Mouse (Mus musculus): Measurements from ENCODE around the gene Lmod2. TPM values are rescaled to one million over a fixed set of nuclear protein-coding genes. Genes with fewer than 3 reads are reported as not detected.

The Lmod2 gene
- not detected in 2 replicates for total RNA-seq (2015; ENCODE audit: low replicate concordance)
- total RNA-seq (2017; ENCODE audit: low replicate concordance) = not detected in 2 replicates

DNA sequence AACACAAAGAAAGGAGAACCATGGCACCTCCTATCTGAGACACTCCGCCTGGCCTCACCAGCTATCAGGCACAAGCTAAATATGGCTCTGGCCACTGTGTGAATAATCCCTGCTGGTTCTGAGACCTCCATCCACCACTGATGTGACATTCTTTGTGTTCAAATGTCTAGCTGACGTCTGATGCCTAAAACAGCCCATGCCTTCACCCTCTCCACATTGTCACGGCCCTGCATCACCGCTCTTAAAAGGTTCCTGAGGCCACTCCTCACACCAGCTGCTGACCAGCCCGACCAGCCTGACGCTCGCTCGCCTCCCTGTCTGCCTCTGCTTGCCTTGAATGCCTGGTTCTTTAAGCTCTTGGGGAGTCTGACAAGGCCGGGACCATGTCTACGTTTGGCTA, at the start of gene Lmod2:
Lmod2 (plus strand) TSS at position 263 of the 400 bp plus-strand sequence.
- no peak for ATAC-seq (replicated peaks; ENCODE audit: low FRiP score, poor library complexity, severe bottlenecking)

DNA sequence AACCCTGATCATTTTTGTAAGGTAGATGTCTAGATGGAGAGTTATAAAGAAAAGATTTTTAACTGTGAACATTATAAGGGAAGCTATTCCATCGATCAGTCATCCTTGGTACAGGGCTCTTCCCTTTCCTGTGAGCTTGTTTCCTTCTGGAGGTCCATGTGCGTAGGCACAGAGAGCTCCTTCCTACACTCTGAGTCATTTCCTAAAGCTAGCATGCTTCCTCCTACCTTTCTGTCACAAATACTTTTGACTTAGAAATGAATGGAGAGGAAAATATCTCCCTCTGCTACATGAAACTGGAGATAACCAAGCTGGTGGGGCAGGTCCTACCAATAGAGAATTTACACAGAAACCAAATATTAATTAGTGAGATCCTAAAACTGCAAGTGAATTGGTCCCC, 47.8 kb upstream of the Lmod2 start:
- no peak for ATAC-seq (replicated peaks; ENCODE audit: low FRiP score, poor library complexity, severe bottlenecking)

DNA sequence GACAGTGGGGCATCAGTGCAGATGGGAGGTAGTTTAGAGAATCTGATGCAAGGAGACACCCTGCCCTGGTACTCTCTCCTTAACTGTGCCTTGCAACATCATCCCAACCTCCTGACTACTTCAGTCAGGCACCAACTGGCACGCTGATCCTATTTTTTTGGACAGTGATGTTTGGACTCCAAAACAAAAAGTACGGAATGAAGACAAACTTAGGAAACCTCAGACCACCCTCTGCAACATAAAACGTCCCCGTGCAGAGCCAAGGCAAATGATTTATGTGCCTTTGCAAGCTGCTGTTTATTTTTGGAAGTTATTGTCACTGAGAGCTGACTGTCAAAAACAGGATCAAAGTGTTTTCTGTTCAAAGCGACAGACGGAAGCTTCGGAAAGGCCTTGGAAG, 45.5 kb upstream of the Lmod2 start:
- ATAC-seq (replicated peaks; ENCODE audit: low FRiP score, poor library complexity, severe bottlenecking) = no peak

DNA sequence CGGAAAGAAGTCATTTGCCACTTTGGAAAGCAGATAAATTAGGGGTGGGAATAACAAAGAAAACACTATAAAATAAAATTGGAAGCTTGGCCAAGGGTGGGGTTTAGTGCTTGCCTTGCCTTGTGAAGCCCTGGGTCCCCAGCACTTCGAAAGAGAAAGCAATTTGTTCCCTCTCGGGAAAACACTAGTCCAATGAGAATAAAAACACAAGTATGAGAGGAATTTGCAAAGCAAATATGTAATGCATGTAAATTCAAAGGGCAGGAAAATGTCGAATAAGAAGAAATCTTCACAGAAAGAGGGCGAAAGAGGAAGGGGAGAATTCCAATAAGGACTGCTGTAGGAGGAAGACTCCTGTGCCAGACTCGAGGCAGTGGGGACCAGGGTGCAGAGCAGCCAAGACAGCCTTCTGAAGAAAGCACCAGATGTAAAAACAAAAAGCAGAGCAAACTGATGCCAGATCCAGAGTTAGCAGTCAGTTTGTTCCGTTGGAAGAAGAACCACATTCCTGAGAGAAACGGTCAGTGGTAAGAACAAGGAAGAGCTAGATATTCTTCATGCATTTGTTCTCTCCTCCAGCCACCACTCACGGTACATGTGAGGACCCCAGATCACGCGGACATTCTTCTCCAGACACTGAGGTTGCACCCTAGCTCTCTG, 43.0 kb upstream of the Lmod2 start:
- no peak for ATAC-seq (replicated peaks; ENCODE audit: low FRiP score, poor library complexity, severe bottlenecking)

DNA sequence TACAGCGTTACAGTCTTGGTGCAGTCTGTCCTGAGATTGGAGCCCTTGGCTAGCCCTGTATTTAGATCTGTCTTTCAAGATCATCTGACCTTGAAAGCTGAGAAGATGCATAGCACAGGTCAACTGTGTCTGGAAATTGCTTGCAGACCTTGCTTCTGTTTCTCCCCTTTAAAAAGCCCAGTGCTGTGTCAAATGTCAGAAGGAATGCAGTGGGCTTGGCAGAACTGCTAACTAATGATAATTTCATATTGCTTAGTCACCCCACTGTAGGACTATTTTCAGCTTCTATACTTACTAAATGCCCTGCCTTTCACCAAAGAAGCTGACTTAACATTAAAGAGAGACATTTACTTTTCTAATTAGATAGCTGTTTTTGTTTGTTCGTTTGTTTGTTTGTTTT, 42.1 kb upstream of the Lmod2 start:
- ATAC-seq (replicated peaks; ENCODE audit: low FRiP score, poor library complexity, severe bottlenecking) = no peak

DNA sequence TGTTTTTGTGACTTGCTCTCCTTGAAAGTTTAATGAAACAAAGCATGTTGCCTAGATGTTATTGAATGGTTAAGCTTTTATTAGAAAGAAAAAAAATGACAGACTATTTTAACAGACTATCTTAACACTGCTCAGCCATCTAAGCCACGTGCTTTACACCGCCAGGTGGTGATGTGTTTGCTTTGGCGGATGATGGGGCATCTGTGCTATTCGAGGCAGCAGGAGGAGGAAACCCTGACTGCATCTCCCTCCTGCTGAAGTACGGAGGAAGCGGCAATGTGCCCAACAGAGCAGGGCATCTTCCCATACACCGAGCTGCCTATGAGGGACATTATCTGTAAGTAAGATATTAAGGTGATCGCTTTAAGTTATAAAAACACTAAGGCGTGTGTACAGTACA, 33.5 kb upstream of the Lmod2 start:
- ATAC-seq (replicated peaks; ENCODE audit: low FRiP score, poor library complexity, severe bottlenecking) = no peak

DNA sequence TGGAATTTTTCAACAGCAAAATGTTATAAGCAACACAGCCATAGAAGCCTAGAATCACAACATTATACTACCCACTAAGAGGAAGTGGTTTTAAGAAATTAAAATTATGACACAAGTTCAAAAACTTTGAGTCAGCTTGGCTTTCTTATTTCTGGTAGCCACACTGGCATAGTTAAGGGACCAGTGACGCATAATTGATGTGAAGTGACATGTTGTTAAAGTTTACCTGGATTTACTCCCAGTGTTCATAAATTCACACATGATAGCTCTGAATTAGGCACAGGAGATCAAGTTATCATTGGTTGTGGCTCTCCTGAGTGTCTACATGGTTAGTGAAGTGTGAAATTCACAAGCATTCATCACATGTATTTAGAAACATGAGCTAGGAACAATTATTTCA, 32.7 kb upstream of the Lmod2 start:
- no peak for ATAC-seq (replicated peaks; ENCODE audit: low FRiP score, poor library complexity, severe bottlenecking)

DNA sequence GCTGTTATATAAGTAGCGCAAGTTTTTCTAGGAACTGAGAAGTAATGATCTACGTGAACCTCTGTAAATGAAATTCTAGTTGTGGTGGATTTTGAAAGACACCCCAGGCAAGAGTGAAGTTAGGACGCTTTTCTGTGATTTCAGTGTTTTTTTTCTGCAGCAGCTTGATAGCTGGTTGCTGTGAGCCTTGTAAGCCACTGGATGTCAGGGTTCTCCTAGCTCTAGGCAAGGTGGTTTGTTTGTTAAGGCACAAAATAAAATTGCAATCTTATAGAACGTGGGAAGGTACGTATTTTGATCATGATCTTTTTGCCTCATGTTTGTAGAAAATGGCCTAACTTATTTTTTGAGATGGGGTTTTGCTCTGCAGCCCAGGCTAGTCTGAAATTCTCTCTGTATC, 28.6 kb upstream of the Lmod2 start:
- no peak for ATAC-seq (replicated peaks; ENCODE audit: low FRiP score, poor library complexity, severe bottlenecking)

DNA sequence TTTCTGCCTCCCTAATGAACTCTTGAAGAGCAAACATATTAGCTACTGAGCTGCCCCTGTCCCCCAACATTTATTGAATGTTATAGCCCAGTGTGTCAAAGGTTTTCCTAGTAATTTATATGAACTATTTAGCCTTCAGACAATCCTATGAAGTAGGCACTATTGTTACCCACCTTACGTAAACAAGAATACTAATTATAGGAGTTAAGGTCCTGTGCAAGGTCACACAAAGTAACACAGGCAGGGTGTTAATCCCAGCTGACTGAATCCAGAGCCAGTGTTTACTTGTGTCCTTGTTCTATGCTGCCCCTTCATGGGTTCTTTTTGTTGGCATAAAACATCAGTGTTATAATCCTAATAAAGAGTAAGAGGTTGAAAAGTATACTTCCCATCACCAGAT, 27.9 kb upstream of the Lmod2 start:
- no peak for ATAC-seq (replicated peaks; ENCODE audit: low FRiP score, poor library complexity, severe bottlenecking)

DNA sequence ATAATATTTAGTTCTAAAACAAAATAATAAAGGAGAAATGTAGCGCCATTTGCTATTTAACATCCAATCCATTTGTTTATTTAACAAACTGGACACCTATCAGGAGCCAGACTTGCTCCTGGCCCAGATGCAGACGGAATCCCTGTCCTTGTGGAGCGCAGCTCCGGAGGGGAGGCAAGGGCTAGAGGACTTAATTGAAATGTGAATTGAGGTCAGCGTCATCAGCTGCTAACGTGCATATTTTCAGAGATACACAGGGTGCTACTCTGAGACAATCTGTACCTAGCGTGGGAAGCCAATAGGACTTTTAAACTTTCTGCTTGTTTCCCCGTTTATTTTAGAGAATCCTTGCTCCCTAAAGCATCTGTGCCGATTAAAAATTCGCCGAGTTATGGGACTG, 27.3 kb upstream of the Lmod2 start:
- ATAC-seq (replicated peaks; ENCODE audit: low FRiP score, poor library complexity, severe bottlenecking) = no peak

DNA sequence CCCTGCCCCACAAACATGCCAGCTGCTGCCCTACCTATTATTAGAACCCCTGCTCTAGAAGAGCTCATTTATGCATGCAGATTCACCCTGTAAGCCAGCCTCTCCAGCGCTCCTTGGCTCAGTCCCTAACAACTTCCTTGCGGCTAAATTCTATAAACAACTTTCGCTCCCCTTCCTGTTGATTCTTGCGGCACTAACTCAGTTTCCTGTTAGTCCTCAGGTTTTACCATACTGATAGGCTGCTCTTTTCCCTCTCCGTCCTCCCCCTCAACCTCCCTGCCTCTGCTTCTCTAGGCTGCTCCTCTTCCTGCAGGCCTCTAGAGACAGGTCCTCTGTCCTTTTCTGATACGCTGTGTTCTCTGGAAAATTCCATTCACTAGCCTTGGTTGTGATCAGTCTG, 26.4 kb upstream of the Lmod2 start:
- ATAC-seq (replicated peaks; ENCODE audit: low FRiP score, poor library complexity, severe bottlenecking) = no peak

DNA sequence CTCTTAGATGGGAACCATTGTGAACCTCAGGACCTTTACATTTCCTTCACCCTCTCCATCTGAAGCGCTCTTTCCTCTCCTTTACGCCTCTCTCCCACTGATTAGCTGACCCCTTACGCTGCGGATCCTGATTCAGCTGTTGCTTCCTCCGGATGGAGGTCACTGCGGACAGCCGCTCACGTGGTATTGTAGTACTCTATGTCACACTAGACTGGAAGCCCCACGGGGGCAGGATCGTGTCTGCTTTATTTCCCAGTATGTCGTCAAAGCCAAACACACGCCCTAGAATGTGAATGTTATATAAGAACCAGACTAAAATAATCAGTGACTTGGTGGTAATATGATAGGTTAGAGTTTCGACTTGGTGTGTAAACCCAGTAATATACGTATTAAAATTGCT, 25.1 kb upstream of the Lmod2 start:
- ATAC-seq (replicated peaks; ENCODE audit: low FRiP score, poor library complexity, severe bottlenecking) = no peak

DNA sequence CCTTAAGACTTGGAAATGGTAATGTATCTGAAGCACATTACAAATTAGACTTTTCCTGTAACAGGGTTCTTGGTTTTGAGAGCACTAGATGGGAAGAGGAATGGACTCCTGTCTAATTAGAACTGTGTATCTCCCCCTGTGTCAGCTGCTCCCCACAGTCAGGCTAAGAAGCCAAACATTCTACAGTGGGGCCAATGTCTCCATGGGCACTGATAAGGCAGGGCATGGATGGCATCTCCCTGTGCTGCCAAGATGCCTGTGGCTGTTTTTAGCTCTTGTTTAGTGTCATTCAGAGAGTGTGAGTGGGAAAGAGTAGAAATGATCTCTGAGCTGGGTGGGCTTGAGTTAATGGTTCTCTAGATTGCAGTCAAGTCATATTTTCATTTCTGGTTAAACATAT, 24.2 kb upstream of the Lmod2 start:
- no peak for ATAC-seq (replicated peaks; ENCODE audit: low FRiP score, poor library complexity, severe bottlenecking)

DNA sequence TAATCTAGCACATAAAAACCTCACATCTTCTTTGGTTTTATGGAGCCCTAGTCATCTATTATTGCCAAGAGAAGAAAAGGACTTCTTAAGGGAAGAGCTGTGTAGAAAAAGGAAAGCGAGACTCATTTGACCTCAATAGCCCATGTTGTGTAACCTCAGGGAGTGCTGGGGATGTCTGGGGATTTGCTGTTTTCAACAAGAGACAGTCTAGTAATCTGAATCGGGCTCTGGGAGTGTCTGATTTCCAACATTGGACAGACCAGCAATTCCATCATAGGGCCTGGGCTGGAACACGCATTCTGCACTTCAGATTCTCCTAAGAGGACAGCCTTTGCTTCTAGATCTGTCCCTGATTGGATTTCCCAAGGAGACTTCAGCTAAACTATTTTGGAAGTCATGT, 14.1 kb upstream of the Lmod2 start:
- ATAC-seq (replicated peaks; ENCODE audit: low FRiP score, poor library complexity, severe bottlenecking) = no peak

DNA sequence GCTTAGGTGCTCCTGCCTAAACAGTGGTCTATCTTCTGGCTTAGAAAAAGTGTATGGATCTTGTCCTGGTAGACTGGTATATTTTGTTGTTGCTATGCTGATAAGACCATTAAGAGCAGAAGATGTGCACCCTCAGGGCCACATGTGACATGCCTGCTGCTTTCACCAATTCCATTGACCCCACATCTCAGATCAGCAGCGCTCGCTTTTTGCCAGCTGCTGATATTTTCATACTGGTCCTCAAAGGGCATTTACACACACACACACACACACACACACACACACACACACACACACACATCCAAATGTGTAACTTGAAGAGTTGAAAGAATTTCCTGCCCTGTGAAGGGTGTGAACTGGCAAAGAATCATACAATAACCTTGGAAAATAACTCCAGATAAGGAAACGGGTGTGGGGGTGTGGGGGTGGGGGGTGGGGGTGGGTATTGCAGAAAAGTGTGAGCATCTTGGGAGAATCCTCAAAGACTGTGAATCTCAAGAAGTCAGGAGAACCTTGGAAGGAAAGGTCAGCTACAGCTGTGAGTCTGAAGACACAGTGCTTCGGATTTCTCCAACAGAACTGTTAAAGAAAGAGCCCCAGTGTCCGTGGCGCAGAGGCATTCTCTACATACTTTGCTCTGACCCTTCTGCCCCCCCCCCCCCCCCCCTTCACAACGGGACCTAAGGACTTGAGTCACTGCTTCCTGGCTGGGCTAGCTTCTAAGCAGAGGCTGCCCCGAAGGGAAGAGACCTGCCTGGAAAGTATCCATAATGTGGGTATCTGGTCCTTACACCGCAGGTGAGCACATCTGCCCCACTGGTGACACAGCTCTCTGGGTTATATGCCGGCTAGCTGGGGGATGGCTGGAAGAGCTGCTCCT, 11.9 kb upstream of the Lmod2 start:
- ATAC-seq (replicated peaks; ENCODE audit: low FRiP score, poor library complexity, severe bottlenecking) = no peak

DNA sequence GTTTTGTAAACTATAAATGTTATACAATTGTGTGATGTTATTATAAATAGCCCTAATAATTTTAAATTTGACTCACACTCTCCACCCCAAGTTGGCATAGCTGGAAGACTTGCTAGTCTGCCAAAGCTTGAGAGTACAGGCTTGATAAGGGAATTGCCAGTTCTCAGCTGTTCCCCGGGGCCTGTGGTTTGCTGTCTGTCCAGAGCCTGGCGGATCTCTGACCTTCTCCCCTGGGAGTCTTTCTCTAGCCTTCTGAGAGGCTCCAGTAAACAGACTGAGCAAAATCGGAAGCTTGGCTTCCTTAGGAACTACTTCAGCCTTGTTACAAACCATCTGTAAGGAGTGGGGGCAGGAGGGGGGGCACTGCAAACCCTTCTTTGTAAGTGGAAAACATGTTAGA, 10.7 kb upstream of the Lmod2 start:
- ATAC-seq (replicated peaks; ENCODE audit: low FRiP score, poor library complexity, severe bottlenecking) = no peak

DNA sequence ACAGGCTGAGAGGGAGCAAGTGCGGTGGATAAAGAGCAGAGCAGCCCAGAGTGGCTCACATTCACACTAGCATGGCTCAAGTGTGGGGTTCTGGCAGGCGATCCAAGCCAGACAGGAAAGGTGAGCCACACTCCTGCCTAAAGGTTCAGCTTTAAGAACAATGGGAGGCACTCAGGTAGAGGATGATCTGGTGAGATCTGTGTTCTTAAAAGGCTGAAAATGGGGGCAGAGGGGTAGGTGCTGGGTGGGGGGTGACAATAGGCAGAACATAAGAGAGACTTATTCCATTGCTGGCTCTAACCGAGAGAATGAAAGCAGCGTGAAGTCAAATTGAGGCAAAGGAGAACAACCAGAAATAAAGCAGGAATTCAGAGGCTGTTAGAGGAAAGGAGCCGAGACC, 7.3 kb upstream of the Lmod2 start:
- ATAC-seq (replicated peaks; ENCODE audit: low FRiP score, poor library complexity, severe bottlenecking) = no peak

DNA sequence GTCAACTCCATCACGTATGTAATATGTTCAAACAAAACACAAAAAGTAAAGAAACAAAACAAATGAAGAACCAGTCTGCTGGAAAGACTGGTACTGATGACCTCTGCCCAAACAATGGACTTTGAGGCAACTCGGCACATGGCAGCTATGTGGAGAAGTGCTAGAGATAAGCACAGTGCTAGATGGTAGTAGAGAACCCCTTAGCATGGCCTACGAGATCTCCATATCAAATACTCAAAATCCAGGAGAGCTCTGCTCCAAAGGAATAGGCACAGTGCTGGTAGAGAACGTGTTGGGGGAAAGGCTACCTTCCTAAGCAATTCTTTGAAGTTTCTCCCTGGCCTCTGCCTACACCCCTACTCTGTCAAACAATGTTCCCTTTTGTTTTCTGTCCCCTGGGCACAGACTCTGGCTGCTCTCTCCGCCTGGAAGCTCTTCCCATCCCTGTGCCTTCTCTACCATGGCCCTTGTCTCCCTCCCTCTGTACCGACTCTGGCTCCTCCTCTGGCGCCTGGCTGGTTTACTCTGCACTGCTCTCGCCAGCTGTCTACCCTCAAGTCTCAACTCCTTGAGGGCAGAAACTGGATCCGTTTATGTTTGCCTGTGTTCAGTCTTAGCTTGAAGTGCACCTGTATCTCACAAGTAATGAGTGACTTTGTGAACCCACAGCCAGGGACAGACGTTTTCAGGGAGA, 5.9 kb upstream of the Lmod2 start:
- ATAC-seq (replicated peaks; ENCODE audit: low FRiP score, poor library complexity, severe bottlenecking) = no peak

DNA sequence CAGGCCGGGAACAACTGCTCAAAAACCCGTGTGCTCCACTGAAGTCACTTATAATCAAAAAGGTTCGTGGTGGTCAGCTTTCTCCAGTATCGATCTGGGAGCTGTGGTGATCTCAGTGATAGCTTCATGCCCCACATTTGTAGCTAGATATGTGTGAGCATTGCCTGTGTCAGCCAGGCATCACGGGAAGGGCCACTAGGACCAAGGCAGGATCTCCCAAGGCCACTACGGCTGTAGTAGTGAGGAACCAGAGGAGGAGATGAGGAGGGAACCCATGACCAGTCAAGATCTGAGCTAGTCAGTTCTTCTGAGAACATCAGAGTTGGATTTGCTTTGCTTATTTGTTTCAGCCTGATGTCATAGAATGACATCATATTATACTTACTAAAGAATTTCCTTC, 1.6 kb downstream of the Lmod2 start:
- no peak for ATAC-seq (replicated peaks; ENCODE audit: low FRiP score, poor library complexity, severe bottlenecking)

DNA sequence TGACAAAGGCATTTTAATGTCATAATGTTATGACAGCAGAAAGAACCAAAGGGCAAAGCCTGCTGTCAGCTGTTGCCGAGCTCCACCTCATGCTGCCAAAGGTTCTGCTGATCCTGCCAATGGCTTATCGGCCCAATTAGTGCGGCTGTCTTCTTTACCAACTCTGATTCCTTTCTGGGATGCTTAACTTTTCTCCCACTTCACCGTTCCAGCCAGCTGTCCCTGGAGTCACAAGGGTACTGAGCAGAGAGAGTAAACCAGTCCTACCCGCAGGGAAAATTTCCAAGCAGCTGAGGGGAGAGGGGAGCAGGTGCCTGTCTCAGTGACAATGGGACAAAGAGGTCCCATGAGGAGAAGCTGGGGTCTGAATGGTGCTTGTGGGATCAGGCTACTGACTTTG, 2.1 kb downstream of the Lmod2 start:
- ATAC-seq (replicated peaks; ENCODE audit: low FRiP score, poor library complexity, severe bottlenecking) = no peak

DNA sequence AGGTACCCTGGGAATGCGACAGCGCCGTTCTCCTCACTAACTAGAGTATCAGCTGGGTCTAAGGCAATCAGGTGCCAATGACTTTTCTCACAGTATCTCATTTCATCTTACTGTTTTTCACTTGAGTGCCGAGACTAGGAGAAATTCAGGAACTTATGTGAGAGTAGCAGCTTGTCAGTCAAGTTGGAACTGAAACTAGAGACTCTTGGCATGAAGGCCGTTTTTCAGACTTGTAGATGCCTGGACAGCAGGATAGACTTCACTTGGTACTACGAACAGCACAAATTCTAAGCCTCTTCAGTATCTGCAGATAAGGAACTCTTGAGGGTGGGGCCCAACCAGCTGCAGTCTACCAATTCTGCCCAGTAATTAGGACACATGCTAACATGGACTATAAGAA, 2.6 kb downstream of the Lmod2 start:
- no peak for ATAC-seq (replicated peaks; ENCODE audit: low FRiP score, poor library complexity, severe bottlenecking)

All from erythroblast, adult 5-6 weeks (primary cell).